Mouse (Mus musculus): Measurements from ENCODE around the gene Ctsl.

Gene Ctsl

DNA sequence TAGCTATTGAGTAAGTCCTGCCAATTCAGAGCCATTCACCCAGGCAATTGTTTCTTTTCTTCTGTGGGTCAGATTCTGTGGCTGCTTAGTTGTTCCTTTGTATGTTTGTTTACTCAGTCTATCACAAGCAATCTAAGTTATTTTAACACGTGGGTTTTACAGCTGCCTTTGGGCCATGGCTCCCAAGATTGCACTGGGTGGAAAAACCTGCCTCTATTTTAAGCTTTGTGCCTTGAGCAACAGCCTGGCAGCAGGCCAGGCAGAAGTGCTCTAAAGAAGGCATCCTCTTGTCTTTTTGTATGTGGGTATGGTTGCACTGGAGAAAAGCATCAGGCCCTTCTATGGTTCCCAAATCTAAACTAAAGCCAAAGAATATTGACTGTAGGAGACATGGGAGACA is 3.0 kb upstream of the Ctsl start:
- ATAC-seq (ENCODE audit: low TSS enrichment), result no peak

DNA sequence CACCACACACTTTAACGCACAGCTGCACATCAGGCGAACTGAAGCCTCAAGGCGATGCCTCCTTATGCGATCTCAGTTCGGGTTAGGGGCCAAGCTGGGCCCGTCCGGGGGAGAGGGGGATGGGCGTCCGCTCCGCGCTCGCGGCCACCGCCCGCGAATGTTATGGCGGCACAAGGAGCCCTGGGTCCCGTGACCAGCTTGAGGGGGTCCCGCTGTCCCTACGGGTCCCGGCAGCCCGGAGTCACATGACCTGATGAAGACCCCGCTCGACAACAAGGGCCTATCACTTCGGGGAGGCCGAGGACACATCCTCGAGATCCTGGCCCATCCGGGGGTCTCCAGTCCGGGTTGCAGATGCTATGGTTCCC is 901 bp downstream of the Ctsl start:
- peak; percentile 32 for ATAC-seq (ENCODE audit: low TSS enrichment)

DNA sequence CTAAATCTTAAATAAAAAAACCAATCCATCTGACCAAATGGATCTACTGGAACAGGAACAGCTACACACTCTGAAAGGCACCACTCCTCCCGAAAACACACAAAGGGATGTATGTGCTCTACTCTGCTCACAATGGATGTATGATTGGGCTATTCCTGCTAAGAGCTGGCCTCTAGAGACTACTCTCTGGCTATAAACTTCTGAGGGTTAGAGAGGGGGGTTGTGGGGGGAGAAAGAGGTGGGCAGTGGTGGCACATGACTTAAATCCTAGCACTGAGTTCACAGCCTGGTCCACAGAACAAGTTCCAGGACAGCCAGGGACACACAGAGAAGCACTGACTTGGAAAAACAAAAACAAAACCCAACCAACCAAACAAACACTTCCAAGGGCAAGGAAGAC is 2.1 kb downstream of the Ctsl start:
- no peak for ATAC-seq (ENCODE audit: low TSS enrichment)

DNA sequence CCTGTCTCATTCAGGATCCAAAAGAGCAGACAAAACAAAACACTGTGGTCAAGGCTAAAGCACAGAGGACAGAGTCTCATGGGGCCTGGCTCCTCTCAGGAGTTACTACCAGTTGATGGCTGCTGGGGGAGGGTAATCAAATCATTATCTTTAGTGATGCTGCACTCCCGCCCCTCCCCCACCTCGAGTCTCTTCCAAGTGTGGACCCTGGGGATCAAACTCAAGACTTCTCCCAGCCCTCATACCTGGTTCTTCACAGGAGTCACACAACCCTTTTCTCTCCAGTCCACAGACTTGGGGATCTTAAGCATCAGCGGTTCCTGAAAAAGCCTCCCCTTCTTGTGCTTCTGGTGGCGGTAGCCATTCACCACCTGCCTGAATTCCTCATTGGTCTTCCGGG is 3.1 kb downstream of the Ctsl start:
- ATAC-seq (ENCODE audit: low TSS enrichment), result no peak

DNA sequence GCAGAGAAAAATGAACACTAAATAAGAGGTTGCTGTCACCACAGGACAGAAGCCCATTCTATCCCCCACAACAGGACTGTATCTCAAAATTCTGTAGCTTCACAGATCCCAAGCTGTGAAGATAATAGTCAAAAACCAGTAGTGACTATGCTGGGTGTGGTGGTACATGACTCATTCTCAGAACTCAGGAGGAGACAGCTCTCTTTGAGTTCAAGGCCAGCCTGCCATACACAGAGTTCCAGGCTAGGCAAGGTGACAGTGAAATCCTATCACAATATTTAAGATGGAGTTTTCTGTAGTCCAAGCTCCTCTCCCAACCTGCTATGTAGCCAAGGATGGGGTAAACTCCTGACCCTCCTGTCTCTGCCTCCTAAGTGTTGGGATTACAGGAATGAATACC is 5.4 kb downstream of the Ctsl start:
- no peak for ATAC-seq (ENCODE audit: low TSS enrichment)

DNA sequence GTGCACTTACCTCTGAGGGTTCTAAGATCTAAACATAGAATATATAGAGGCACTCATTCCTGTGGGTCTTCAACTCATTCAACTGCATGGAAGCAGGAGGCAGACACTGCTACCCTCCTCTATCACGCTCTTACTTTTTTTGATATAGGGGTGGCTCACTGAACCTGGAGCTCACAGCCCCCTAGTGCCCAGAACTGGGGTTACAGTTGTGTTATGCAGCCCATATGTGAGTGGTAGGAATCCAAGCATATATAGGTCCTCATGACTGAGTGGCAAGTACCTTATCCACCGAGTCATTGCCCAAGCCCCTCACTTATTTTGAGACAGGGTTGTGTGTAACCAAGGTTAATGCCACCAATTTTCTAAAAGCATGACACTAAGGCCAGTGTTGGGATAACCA is 6.4 kb downstream of the Ctsl start:
- ATAC-seq (ENCODE audit: low TSS enrichment), result peak; percentile 78

DNA sequence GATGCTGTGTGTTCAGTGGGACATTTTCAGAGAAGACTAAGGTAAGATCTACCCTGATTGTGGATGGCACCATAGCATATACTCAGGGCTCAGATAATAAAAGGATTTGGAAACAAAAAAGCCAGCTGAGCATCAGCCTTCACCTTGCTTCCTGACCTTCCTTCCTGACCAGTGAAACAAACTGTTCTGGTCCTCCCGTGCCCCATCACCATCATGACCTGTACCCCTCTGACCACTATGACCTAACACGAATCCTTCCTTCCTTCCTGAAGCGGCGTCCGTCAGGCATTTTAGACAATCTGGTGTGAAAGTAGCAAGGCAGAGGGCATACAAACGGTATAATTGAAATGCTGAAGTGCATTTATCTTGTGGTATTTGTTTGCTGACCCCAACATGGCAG is 8.6 kb downstream of the Ctsl start:
- ATAC-seq (ENCODE audit: low TSS enrichment), result no peak

DNA sequence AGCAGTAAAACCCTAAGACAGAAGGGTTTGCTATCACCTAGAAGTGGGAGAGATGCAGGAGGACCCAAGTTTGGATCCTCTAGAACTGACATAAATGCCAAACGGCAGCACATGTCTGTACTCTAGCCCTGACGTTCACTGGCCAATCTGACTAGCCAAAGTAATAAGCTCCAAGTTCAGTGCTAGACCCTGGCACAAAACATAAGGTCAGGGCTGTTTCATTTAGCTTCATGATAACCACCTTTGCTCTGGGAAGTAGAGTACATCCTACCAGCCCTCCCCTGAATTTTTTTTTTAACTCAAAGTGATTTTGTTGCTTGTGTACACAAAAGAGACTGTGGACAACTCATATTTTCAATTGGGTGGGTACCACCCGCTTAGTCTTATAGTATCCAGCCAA is 9.7 kb downstream of the Ctsl start:
- ATAC-seq (ENCODE audit: low TSS enrichment), result no peak

DNA sequence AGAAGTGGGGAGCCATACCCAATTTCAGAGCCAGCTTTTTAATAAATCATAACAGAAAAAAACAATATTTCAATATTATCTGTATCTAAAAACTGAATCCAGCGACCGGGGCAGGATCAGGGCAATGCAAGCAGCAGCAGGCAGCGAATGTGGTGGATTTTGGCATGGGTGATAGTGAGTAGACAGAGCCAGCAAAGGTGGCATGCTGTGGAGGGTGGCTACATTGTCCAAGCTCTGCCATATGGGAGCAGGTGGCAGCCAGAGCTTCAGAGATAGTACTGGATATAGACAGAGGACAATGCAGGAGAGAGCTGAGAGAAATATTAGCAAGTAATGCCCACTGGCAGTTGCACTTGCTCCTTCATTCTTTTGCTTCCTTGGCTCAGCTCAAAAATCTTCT is 11.0 kb downstream of the Ctsl start:
- no peak for ATAC-seq (ENCODE audit: low TSS enrichment)

DNA sequence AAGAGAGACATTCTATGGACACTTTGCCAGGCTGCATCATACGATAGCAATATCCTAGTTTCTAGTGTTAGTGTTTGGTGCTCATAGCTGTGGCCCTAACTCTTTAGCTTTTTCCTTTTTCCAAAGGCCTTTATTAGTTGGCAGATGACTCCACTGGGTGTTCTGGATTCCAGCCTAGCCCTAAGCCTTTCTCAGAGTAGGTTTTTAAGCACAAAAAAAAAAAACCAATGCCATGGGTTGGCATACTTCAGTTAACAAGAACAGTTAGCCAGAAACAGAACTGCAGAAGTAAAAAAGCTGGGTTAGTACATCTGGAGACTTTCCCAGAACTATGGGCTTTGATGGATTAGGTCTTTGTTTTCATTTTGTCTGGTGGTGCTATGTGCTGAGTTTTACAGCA is 12.2 kb downstream of the Ctsl start:
- ATAC-seq (ENCODE audit: low TSS enrichment), result no peak

DNA sequence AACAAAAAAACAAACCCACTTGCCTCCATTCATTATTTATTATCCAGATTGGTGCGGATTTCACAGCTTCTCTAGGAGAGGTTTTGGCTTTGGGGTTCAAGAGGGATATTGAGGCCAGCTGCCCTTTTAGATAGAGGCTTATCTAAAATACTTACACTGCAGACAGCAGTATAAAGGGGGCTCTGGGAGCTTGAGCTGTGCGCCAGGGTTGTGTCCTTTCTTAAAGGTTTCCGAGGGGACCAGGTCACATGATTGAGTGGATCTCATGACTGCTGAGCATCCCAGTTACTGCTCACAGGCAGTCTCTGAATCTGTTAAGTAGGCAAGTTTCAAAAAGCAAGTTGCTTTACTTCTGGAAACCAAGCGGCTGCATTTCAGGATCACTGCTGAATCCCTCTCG is 13.3 kb downstream of the Ctsl start:
- no peak for ATAC-seq (ENCODE audit: low TSS enrichment)

DNA sequence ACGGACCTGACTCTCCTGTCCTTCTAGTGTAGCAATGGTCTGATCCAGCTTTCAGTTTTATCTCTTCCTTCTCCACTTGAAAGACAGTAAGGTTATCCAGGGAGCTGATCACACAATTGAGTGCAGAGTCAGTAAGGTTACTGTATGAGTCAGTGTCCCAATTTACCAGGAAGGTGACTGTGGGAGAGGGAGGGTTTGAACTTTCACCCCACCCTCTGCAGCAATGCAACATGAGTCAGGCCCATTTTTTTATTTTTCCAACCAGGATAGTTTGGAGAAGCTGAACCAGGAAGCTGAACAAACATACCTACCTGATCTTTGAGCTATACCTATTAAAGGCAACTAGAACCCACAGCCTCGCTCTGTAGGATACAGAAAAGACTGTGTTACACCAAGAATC is 21.2 kb downstream of the Ctsl start:
- no peak for ATAC-seq (ENCODE audit: low TSS enrichment)

DNA sequence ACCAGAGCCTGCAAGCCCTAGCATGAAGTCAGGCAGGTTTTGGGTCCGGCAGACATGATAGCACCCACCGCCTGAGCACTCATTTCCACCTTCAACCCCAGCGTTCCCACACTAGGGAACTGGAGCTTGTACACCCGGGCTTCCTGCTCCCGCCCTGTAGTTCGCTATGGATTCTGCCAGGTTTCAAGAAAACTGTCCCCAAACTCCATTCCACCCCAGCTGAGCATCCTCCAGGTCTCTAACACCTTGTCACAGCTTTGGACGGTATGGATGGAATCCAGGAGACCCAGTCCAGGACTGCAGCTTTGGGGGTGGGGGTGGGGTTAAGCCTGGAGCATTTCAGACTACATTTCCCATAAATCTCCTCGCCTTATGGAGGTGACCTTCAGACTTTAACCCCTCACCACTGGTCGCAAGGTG is 26.6 kb downstream of the Ctsl start:
- peak; percentile 89 for ATAC-seq (ENCODE audit: low TSS enrichment)

DNA sequence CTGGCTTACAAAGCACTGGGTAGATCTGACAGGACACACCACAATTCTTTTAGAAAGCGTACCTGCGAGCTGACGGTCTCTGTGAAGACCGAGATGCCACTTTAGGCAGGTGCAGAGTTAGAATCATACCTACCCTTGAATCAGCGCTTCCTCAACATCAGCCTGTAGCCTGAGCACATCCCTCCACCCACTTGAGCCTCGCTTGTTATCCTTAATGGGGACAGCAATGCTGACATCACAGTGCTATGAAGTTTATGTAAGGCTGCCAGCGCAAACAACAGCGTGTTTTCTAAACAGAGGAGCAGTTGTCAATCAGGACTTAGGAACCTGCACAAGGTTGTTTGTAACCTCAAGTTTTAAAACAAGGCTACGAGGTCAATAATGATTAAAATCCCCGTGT is 27.1 kb downstream of the Ctsl start:
- ATAC-seq (ENCODE audit: low TSS enrichment), result peak; percentile 97

DNA sequence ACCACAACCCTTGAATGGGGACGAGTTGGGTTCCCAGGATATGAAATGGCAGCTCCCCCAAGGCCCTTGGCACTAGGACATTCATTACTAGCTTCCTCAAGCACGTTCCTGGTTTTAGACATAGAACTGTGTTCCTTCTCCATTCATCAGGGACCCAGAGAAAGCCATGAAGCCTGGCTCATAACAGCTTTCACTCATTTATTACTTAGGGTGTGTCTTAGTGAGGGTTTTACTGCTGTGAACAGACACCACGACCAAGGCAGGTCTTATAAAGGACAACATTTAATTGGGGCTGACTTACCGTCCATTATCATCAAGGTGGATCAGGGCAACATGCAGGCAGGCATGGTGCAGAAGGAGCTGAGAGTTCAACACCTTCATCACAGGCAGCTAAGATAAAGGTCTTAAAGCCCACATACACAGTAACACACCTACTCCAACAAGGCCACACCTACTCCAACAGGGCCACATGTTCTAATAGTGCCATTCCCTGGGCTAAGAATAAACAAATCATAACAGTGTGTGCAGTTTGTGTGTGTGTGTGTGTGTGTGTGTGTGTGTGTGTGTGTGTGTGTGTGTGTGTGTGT is 35.1 kb downstream of the Ctsl start:
- ATAC-seq (ENCODE audit: low TSS enrichment), result no peak

DNA sequence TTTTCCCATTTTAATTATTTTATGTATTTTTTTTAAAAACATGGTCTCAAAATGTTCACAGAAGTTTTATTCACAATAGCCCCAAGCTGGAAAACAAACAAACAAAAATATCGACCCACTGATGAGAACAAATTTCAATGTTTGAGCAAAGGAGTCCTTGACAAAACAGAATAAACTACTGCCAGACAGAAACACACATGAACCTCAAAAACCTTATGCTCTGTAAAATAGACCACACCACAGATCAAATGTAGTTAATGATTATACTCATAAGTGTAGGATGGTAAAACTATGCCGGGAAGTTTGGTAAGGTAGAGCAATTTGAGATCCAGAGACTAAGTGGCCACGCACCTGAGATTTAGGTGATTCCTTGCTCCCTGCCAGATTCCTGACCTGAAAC is 37.6 kb downstream of the Ctsl start:
- ATAC-seq (ENCODE audit: low TSS enrichment), result no peak

DNA sequence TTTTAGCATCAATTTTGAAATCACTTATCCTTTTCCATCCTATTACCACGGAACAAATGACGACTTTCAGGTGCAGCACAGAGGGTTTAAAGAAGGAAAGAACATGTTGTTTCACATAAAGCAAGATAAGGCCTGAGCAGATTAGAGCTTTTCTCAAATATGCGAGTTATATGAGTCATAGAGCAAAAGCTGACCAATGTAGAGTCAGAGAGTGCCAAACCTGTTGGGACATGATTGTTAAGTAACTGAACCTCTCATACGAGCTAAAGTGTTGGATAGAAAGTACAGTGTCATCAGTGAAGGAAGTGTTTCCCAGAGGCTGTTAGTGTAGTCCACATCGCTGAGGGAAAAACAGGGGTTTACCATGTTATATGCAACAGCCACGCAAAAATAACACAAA is 38.4 kb downstream of the Ctsl start:
- no peak for ATAC-seq (ENCODE audit: low TSS enrichment)

DNA sequence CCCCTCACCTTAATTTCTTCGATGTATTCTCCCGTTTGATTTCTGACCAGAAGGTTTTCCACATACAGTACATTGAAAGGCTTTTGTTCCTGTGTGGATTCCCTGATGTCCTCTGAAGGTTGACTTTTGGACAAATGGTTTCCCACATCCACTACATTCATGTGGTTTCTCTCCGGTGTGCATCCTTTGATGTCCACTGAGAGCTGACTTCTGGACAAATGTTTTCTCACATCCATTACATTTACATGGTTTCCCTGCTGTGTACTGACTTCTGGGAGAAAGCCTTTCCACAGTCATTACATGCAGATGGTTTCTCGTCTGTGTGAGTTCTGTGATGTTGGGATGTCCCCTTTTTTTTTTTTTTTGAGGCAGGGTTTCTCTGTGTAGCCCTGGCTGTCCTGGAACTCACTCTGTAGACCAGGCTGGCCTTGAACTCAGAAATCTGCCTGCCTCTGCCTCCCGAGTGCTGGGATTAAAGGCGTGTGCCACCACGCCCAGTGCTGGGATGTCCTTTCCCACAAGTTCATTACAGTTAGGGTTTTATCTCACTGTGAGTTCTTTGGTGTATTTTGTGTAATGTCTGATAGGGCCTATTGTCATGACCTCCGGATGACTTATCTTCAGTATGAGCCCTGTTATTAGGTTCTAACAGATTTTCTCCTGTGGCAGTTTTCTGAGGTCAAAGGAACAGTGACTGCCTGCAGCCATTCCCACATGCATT is 48.0 kb downstream of the Ctsl start:
- ATAC-seq (ENCODE audit: low TSS enrichment), result no peak

DNA sequence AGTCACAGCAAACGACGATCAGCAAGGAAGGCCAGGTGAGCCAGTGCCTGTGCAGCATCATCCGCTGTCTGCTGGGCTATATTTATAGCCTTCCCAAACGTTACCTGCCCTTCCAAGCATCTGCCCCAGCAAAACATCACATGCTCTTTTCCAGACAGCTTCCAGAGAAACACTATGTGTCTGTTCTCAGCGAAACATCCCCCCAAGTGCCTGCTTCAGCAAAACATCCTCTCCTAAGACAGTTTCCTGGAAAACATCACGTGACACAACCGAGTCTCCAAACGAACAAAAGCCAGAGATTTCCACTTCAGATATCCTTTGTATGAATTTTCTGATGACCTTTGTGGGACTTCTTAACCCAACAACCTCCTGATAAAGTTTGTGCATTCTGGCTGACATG is 50.4 kb downstream of the Ctsl start:
- no peak for ATAC-seq (ENCODE audit: low TSS enrichment)

DNA sequence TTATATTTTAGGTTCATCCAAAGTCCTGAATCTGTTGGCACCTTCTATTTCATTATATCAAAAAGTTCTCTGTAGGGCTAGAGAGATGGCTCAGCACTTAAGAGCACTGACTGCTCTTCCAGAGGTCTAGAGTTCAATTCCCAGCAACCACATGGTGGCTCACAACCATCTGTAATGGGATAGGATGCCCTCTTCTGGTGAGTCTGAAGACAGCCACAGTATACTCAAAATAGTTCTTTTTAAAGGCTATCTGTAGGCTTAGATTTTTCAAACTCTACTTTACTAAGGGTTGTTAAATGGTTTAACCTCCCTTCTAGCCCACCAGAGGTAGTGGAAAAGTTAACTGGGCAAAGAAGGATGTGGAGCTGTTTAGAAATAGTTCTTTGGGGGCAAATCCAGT is 50.9 kb downstream of the Ctsl start:
- no peak for ATAC-seq (ENCODE audit: low TSS enrichment)

DNA sequence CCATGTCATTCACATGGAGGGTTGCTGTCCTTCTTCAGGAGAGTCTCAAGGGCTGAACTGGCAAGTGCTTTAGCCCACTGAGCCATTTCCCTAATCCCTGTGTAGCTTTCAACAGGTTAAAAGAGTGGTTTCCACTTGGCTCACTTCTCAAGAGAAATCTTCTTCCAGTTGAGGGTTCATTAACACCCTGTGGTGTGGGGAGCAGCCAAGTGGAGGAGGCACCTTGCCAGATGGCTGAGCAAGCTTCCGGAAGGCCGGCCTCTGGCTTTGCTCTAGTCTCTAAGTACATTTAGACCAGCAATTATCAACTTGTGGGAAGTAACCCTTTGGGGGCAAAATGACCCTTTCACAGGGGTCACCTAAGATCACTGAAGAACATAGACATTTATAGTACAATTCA is 52.3 kb downstream of the Ctsl start:
- no peak for ATAC-seq (ENCODE audit: low TSS enrichment)

DNA sequence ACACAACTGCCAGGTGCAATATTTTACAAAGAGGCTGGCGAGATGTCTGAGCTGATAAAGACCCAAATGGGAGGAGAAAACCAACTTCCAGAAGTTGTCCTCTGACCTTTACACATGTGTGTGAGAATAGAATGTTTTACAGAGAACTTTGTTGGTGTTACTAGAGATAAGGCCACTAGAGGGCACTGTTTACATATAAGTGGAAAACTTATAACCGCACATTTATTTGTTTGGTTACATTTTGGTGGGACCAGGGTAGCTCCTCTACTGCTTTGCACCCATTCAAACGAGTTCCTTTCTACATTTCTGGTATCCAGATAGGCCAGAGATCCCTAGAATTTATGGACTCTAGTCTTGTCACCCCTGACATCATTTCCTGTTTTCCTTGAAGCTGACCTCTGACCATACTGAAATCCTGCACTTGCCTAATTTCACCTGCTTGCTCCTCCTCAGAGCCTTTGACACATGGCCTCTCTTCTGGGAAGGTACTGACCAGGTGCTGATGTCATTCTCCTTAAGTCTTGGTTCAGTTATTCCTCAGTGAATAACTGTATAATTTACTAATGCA is 55.1 kb downstream of the Ctsl start:
- no peak for ATAC-seq (ENCODE audit: low TSS enrichment)

DNA sequence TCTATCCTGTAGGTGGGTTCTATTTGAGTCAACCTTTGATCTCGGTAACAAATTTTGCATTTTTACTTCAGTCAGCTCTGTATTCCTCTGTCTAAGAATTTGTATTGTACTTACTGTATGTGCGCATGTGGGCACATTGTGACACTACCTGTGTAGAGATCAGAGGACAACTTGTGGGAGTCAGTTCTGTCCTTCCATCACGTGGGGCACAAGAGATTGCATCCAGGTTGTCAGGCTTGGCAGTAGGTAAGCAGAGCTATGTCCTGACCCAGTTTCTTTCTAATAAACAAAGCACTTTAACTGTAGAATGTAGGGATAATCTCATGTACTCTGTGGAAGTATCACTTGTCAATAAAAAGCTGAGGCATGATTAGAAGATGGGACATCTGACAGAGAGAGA is 56.6 kb downstream of the Ctsl start:
- no peak for ATAC-seq (ENCODE audit: low TSS enrichment)

DNA sequence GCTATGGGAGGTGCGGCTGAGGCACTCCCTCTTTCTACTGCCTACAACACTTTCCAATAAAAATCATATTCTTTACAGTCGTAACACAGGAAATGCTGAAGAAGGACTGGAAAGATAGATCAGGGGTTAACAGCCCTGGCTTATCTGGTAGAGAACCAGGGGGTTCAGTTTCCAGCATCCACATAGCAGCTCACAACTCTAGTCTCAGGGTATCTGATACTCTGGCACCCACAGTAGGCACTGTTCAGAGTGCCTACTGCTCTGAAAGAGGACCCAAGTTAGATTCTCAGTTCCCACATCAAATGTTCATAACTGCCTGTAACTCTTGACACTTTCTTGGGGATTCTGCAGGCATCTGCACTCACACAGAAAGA is 57.8 kb downstream of the Ctsl start:
- ATAC-seq (ENCODE audit: low TSS enrichment), result no peak
